8 mouse cellular contexts compared by ENCODE assay signal in the genomic region with DNA sequence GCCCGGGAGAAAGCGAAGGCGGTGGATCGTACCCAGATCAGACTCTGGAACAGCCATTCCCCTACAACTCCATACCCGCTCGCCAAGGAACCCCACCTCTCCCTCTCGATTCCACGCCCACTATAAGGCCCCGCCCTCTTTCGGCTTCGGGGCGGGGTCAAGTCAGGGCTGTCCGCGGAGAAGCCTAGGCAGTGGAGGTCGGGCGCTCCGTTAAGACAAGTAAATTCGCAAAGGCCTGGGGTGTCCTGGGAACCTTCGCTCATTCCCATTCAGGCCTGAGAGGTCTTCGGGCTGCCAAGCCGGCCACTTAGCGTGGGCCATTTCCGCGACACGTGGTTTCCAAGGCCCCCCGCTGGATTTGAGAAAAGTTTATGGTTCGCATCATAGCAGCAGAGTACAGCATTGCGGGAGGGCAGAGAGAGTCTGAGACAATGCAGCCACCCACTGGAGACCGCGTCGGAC. TPM values are rescaled to one million over a fixed set of nuclear protein-coding genes. Genes with fewer than 3 reads are reported as not detected.
DNase-seq lines count a peak whose midpoint lies in the region; ATAC-seq and TF ChIP-seq lines count a peak whose summit lies in the region.

A gene (plus strand): TSS at position 413 of the 462 bp plus-strand sequence.

- peak; percentile 82 for ATAC-seq in frontal cortex, adult (ENCODE audit: low TSS enrichment)
- peak; percentile 86 for ATAC-seq in lung, postnatal 0 days

- peak; percentile 92 for DNase-seq in MN1 (ENCODE audit: low spot score)
- DNase-seq in cerebellum, adult 8-10 months: peak; percentile 92
- peak; percentile 92 for DNase-seq in hindbrain, embryonic 10.5 days (ENCODE audit: low spot score)
- peak; percentile 92 for DNase-seq in layer of hippocampus, adult 9-11 months
- peak; percentile 96 for DNase-seq in lung, postnatal 0 days (ENCODE audit: low spot score)
- peak; percentile 81 for DNase-seq in retina, adult 2 months (ENCODE audit: low read depth, low spot score)
- DNase-seq in thymus, postnatal 36 days: peak; percentile 91 to 95

- peak within 1 kb of the TSS; percentile 94 for H3K4me3 ChIP-seq in hindbrain, embryonic 10.5 days
- peak within 1 kb of the TSS; percentile 87 for H3K4me3 ChIP-seq in lung, postnatal 0 days (ENCODE audit: low read depth, low read length)

- no peak for TF ChIP-seq EP300 in lung, postnatal 0 days (IDR thresholded peaks at IDR 0.05)

- under 1% methylated on average over 31 of the region's 31 CpGs for WGBS in hindbrain, embryonic 10.5 days
- WGBS in lung, postnatal 0 days: 0% methylated on average over 31 of the region's 31 CpGs

- H3K27me3 ChIP-seq in hindbrain, embryonic 10.5 days (ENCODE audit: insufficient read depth, poor library complexity, severe bottlenecking): no peaks in the 10 kb centered on the region
- H3K27me3 ChIP-seq in lung, postnatal 0 days (replicated peaks; ENCODE audit: insufficient read depth, low read length): no peaks in the 10 kb centered on the region

- H3K4me2 ChIP-seq in lung, postnatal 0 days (replicated peaks; ENCODE audit: low read depth, low read length): peak within 1 kb of the TSS; percentile 89

- peak within 1 kb of the TSS; percentile 92 for H3K27ac ChIP-seq in hindbrain, embryonic 10.5 days
- peak within 1 kb of the TSS; percentile 92 for H3K27ac ChIP-seq in lung, postnatal 0 days (ENCODE audit: low read length)

- H3K9me3 ChIP-seq in hindbrain, embryonic 10.5 days: 0 out of 2 replicates have a peak, but pooled peaks cover 3% of the 10 kb centered on the region
- H3K9me3 ChIP-seq in lung, postnatal 0 days (ENCODE audit: low read length): no peaks in the 10 kb centered on the region

- H3K36me3 ChIP-seq in hindbrain, embryonic 10.5 days: peaks cover 24% of the 10 kb centered on the region
- no peaks in the 10 kb centered on the region for H3K36me3 ChIP-seq in lung, postnatal 0 days (ENCODE audit: insufficient read depth, low read length)

- TF ChIP-seq CTCF in lung, postnatal 0 days (IDR thresholded peaks at IDR 0.05): no peak

- peaks cover 33% of the 10 kb centered on the region for H3K4me1 ChIP-seq in hindbrain, embryonic 10.5 days (replicated peaks)
- peaks cover 10% of the 10 kb centered on the region; the same call in 1 of the 2 replicates for H3K4me1 ChIP-seq in lung, postnatal 0 days (ENCODE audit: insufficient read depth, low read depth, low read length)

- peak within 1 kb of the TSS; percentile 84 for H3K9ac ChIP-seq in lung, postnatal 0 days (replicated peaks; ENCODE audit: low read depth)

RNA-seq across cellular contexts. Expression of the gene that starts here (rescaled TPM):
- 26.3 and 32.3 TPM in 2 replicates for polyA plus RNA-seq in hindbrain, embryonic 10.5 days (2016; fragmentation: Nextera tagmentation; extraction: Ambion mirVana)
- polyA plus RNA-seq in lung, postnatal 0 days (2015; fragmentation: Nextera tagmentation; extraction: Ambion mirVana): 21.8 and 22.9 TPM in 2 replicates

Comparison
In these comparisons a context has a peak if more than half of its experiments do, and no peak if none do; other contexts are left out.
1. Peak in every context shown above with its lines: DNase-seq, ATAC-seq, H3K4me3 ChIP-seq and H3K27ac ChIP-seq.